Mouse (Mus musculus) forebrain, postnatal 0 days (tissue): Measurements from ENCODE around the gene Lrsam1. TPM values are rescaled to one million over a fixed set of nuclear protein-coding genes. Genes with fewer than 3 reads are reported as not detected.
A peak's percentile ranks its signal among the peaks of the same experiment; 100 is the strongest.
"Not testable (repeated sequence)": the region's sequence is repeated elsewhere in the genome, so short reads cannot be mapped to it uniquely, and the experiment has no call there.

ENCODE experiments used
- ATAC-seq: fragments of 200-750 bp; cut with Nextera tagmentation; 2 replicates; pipeline ENCODE4 v1.8.0; 2017; ENCODE audit warnings: mild to moderate bottlenecking, moderate library complexity
- DNase-seq: peaks from one replicate; pipeline ENCODE4 v3.0.0-alpha.2; 2015
- H3K27ac ChIP-seq: fragments of 300-500 bp; sonication (generic); 2 replicates; pipeline ENCODE4 v1.5.1; 2014; ENCODE audit warnings: low read depth, mild to moderate bottlenecking, antibody characterized with exemption, low read length, moderate library complexity, mixed read lengths
- H3K27me3 ChIP-seq: fragments of 300-500 bp; sonication (generic); 2 replicates; pipeline ENCODE4 v1.6.1; 2014; ENCODE audit warnings: mild to moderate bottlenecking, low read length, mixed read lengths; ENCODE audit not compliant: insufficient read depth
- H3K36me3 ChIP-seq: fragments of 300-500 bp; sonication (generic); 2 replicates; pipeline ENCODE4 v1.6.1; 2014; ENCODE audit warnings: mild to moderate bottlenecking, moderate library complexity; ENCODE audit not compliant: insufficient read depth
- H3K4me1 ChIP-seq: fragments of 300-500 bp; sonication (generic); 2 replicates; pipeline ENCODE4 v1.6.1; 2014; ENCODE audit warnings: antibody characterized with exemption; ENCODE audit not compliant: insufficient read depth
- H3K4me2 ChIP-seq: fragments of 300-500 bp; sonication (generic); 2 replicates; pipeline ENCODE4 v1.6.1; 2014; ENCODE audit warnings: low read depth, mild to moderate bottlenecking, moderate library complexity
- H3K4me3 ChIP-seq: fragments of 300-500 bp; sonication (generic); 2 replicates; pipeline ENCODE4 v1.5.1; 2014; ENCODE audit warnings: low read depth, low read length, mixed read lengths
- H3K9ac ChIP-seq: fragments of 300-500 bp; sonication (generic); 2 replicates; pipeline ENCODE4 v1.6.1; 2014; ENCODE audit warnings: mild to moderate bottlenecking
- H3K9me3 ChIP-seq: fragments of 300-500 bp; sonication (generic); 2 replicates; pipeline ENCODE4 v1.6.1; 2016; ENCODE audit warnings: low read length
- CTCF ChIP-seq: sonication (generic); IDR thresholded peaks from 2 replicates; pipeline ENCODE4 v1.5.1; 2016; ENCODE audit warnings: antibody characterized with exemption, control low read depth, low read depth
- WGBS: fragments of 180-500 bp; shearing (Covaris S2); extraction: QIAGEN DNeasy Blood & Tissue Kit; methylation state at CpG from one replicate; pipeline ENCODE4 v1.1.7; 2014; 5-methylcytosine and 5-hydroxymethylcytosine counted together
- polyA plus RNA-seq: library from polyadenylated mRNA; unstranded; fragments of >200 nt; fragmentation: Nextera tagmentation; extraction: Ambion mirVana; gene quantifications from 2 replicates; pipeline ENCODE4 v1.2.1, GENCODE M21; 2015
- total RNA-seq: library from RNA; depleted of rRNA; stranded (reverse); fragments of >200 nt; gene quantifications from 2 replicates; pipeline ENCODE4 v1.2.3, GENCODE M21; 2014; rRNA removed

Gene Lrsam1
- total RNA-seq (23.1 and 28.7 TPM in 2 replicates), polyA plus RNA-seq (12.7 and 17.4 TPM in 2 replicates)

DNA sequence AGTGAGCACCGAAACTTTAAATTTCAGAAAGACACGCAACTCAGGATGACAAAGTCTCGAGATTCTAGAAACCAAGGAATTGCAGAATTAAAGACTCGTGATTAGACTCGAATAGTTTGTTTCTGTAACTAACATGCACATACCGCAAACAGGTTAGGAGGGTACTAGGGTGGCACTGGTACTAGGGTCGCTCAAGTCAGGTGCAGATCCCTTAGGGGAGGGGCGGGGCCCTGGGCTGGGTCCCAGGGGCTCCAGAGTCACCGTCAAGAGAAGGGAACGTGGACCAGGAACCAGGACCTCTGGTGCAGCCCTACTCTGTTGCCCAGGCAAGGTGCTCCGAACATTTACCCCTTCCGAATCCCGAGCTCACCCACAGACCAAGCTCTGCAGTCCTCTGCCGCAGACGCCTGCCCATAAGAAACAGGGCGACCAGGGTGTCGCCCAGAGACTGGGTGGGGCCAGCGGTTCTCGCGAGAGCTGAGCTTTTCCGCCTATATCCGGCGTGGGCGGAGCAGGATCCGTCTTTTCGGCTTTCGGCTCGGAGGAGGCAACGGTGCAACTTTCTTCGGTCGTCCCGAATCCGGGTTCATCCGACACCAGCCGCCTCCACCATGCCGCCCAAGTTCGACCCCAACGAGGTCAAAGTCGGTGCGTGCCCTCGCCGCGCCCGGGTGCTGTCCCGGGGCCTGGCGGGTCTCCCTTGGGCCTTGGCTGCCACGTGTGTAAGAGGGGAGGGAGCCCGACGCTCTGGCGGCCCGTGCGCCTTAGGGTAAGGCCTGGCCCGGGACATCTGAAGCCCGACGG lies at the start of gene Lrsam1, which contains the start of gene Rpl12:
Gene Lrsam1 (minus strand): TSS at position 423 of the 804 bp plus-strand sequence.
Gene Rpl12 (plus strand): TSS at position 368 of the 804 bp plus-strand sequence.
- Histone ChIP-seq H3K9ac (peak within 1 kb of the TSS; percentile 82), H3K9me3 (no peaks in the 10 kb centered on the region), H3K27ac (peak within 1 kb of the TSS; percentile 87), H3K4me2 (peak within 1 kb of the TSS; percentile 76), H3K36me3 (peaks cover 30% of the 10 kb centered on the region), H3K4me3 (peak within 1 kb of the TSS; percentile 67), H3K27me3 (no peaks in the 10 kb centered on the region), H3K4me1 (peaks cover 8% of the 10 kb centered on the region)
- ATAC-seq, result peak; percentile 96
- peak; percentile 96 for DNase-seq
- TF ChIP-seq CTCF, result no peak
- 3% methylated on average over 55 of the region's 55 CpGs for WGBS

DNA sequence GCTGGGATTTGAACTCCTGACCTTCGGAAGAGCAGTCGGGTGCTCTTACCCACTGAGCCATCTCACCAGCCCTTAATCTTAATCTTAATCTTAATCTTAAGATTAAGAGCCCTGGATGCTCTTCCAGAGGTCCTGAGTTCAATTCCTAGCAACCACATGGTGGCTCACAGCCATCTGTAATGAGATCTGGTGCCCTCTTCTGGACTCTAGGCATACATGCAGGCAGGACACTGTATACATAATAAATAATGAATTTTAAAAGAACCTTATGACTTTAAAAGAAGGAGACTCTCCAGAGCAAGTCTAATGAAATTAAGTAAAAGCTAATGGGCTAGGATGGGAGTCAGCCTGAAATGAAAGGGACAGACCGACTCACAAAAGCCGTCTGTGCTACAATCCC lies 47.6 kb upstream of the Lrsam1 start:
- DNase-seq, ATAC-seq, H3K4me3 ChIP-seq, H3K27me3 ChIP-seq, H3K9me3 ChIP-seq, H3K4me1 ChIP-seq, H3K4me2 ChIP-seq, H3K27ac ChIP-seq, H3K9ac ChIP-seq: not testable (repeated sequence)
- WGBS, result 87% methylated on average over 4 of the region's 4 CpGs
- peak; percentile 35 for TF ChIP-seq CTCF
- H3K36me3 ChIP-seq, result peaks cover 30% of the 10 kb centered on the region

GRCm38 (mm10) chr2:33005041-33005440 lies 43.6 kb upstream of the Lrsam1 start:
- ATAC-seq (no peak), DNase-seq (peak; percentile 22)
- H3K9ac ChIP-seq, result no peak overlapping the region
- no peaks in the 10 kb centered on the region for H3K27me3 ChIP-seq
- H3K27ac ChIP-seq, result no peak overlapping the region
- H3K9me3 ChIP-seq, result no peaks in the 10 kb centered on the region
- peaks cover 47% of the 10 kb centered on the region for H3K36me3 ChIP-seq
- no peak for TF ChIP-seq CTCF
- 54% methylated on average over 5 of the region's 5 CpGs for WGBS
- no peaks in the 10 kb centered on the region for H3K4me1 ChIP-seq
- no peak overlapping the region for H3K4me3 ChIP-seq
- H3K4me2 ChIP-seq, result no peak overlapping the region

DNA sequence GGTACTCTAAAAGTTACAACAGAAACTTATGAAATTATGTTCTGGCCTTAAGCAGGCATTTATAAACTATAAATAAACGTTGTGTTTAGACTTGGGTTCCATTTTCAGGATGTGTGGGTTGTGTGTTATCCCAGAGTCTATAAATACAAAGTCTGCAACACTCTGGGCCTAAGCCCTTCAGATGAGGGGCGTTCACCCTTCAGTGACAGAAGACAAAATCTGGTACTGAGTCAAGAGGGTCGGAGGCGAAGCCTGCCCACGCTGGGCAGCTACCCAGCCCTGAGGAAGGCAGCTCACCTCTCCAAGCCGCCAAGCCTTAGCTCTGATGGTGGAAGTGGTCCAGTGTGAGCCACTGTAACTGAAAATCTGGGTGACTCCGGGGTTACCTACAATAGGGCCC lies 40.7 kb upstream of the Lrsam1 start:
- Histone ChIP-seq H3K4me1 (no peaks in the 10 kb centered on the region), H3K4me2 (no peak overlapping the region), H3K9me3 (no peaks in the 10 kb centered on the region), H3K9ac (no peak overlapping the region), H3K27ac (no peak overlapping the region), H3K4me3 (no peak overlapping the region), H3K27me3 (no peaks in the 10 kb centered on the region), H3K36me3 (peaks cover 52% of the 10 kb centered on the region)
- DNase-seq, result no peak
- WGBS, result 85% methylated on average over 7 of the region's 7 CpGs
- no peak for TF ChIP-seq CTCF
- no peak for ATAC-seq

DNA sequence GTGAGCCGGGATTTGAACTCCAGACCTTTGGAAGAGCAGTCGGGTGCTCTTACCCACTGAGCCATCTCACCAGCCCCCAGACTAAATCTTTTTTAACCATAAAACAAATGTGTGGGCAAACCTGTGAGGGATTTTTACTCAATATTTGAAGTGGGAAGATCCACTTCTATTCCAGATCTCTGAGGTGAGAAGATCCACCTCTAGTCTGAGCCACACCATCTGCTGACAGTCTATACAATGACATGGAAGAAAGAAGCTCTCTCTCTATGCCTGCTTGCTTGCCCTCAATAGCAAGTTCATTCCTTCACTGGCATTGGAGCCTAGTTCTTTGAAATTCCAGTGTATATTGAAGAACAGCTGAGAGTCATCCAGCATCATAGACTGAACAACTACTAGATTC lies 38.3 kb upstream of the Lrsam1 start:
- TF ChIP-seq CTCF, result no peak
- H3K4me1 ChIP-seq, result no peaks in the 10 kb centered on the region
- H3K9me3 ChIP-seq, result no peaks in the 10 kb centered on the region
- no peaks in the 10 kb centered on the region for H3K27me3 ChIP-seq
- ATAC-seq (no peak), DNase-seq (no peak)
- no peak overlapping the region for H3K9ac ChIP-seq
- H3K36me3 ChIP-seq, result peaks cover 40% of the 10 kb centered on the region
- WGBS, result 88% methylated on average over 2 of the region's 2 CpGs
- no peak overlapping the region for H3K4me3 ChIP-seq
- no peak overlapping the region for H3K4me2 ChIP-seq
- H3K27ac ChIP-seq, result no peak overlapping the region

GRCm38 (mm10) chr2:32997792-32998191 lies 36.4 kb upstream of the Lrsam1 start:
- 80% methylated on average over 4 of the region's 4 CpGs for WGBS
- Histone ChIP-seq H3K4me2 (no peak overlapping the region), H3K9me3 (no peaks in the 10 kb centered on the region), H3K27me3 (no peaks in the 10 kb centered on the region), H3K4me3 (no peak overlapping the region), H3K4me1 (no peaks in the 10 kb centered on the region), H3K9ac (no peak overlapping the region), H3K27ac (no peak overlapping the region), H3K36me3 (peaks cover 23% of the 10 kb centered on the region)
- ATAC-seq (no peak), DNase-seq (no peak)
- no peak for TF ChIP-seq CTCF

DNA sequence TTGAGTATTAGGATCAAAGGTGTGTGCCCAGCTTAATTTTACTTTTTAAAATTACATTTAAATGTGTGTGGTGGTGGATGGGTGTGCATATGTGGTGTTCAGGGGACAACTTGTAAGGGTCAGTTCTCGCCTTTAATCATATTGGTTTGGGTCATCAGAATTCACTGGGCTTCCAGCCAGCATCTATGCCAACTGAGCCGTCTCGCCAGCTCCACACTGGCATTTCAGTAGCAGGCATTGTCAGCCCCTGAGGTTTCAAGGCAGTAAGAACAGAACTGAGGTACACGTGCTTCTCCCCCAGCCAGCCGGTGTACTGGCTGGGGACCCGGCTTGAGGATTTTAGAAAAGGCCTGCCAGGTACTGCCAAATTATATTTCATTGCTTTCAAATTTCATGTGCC lies 35.7 kb upstream of the Lrsam1 start:
- DNase-seq (no peak), ATAC-seq (no peak)
- no peak for TF ChIP-seq CTCF
- WGBS, result 37% methylated on average over 6 of the region's 6 CpGs
- Histone ChIP-seq H3K4me2 (no peak overlapping the region), H3K9ac (no peak overlapping the region), H3K9me3 (no peaks in the 10 kb centered on the region), H3K36me3 (peaks cover 18% of the 10 kb centered on the region), H3K27ac (no peak overlapping the region), H3K4me1 (no peaks in the 10 kb centered on the region), H3K4me3 (no peak overlapping the region), H3K27me3 (no peaks in the 10 kb centered on the region)
